Mouse (Mus musculus) MEL (cell line): ENCODE results near the gene Slc35b2.

Experiments used
- CTCF ChIP-seq, 3 experiments: IDR thresholded peaks in 2 of 3; conservative IDR thresholded peaks in 1 of 3; 2 replicates each; pipeline ENCODE4 v1.5.1; 2011 to 2012; ENCODE audit warnings: low read length in 3 of 3, low read depth in 2 of 3, mild to moderate bottlenecking in 2 of 3, improper control_type of control experiment in 1 of 3, inconsistent platforms in 1 of 3, mixed read lengths in 1 of 3, moderate library complexity in 1 of 3; ENCODE audit not compliant: control insufficient read depth in 1 of 3, insufficient read depth in 1 of 3, poor library complexity in 1 of 3, severe bottlenecking in 1 of 3
- EP300 ChIP-seq, 2 experiments: IDR thresholded peaks; 2 replicates each; pipeline ENCODE4 v1.6.1; 2011; ENCODE audit warnings: improper control_type of control experiment in 2 of 2, low read length in 2 of 2, low read depth in 1 of 2, mild to moderate bottlenecking in 1 of 2
- MAX ChIP-seq: IDR thresholded peaks from 2 replicates; pipeline ENCODE4 v1.6.1; 2011; ENCODE audit warnings: low read length, improper control_type of control experiment
- MAZ ChIP-seq: IDR thresholded peaks from 2 replicates; pipeline ENCODE4 v1.6.1; 2012; ENCODE audit warnings: low read depth, mild to moderate bottlenecking, inconsistent platforms, low read length, improper control_type of control experiment
- MEF2A ChIP-seq: IDR thresholded peaks from 2 replicates; pipeline ENCODE4 v1.6.1; 2014; ENCODE audit warnings: low read depth, mild to moderate bottlenecking, inconsistent platforms, low read length, improper control_type of control experiment; ENCODE audit not compliant: poor library complexity, insufficient replicate concordance, severe bottlenecking; ENCODE audit errors: extremely low read depth
- MXI1 ChIP-seq: IDR thresholded peaks from 2 replicates; pipeline ENCODE4 v1.6.1; 2011; ENCODE audit warnings: mild to moderate bottlenecking, low read depth, low read length, improper control_type of control experiment
- POLR2A ChIP-seq, 2 experiments: IDR thresholded peaks; 2 replicates each; pipeline ENCODE4 v1.6.1; 2011 to 2012; ENCODE audit warnings: low read length in 2 of 2, mild to moderate bottlenecking in 2 of 2, control low read depth in 1 of 2, improper control_type of control experiment in 1 of 2, low read depth in 1 of 2, moderate library complexity in 1 of 2; ENCODE audit not compliant: control insufficient read depth in 1 of 2, insufficient read depth in 1 of 2, poor library complexity in 1 of 2
- SIN3A ChIP-seq: IDR thresholded peaks from 2 replicates; pipeline ENCODE4 v1.6.1; 2012; ENCODE audit warnings: low read length, improper control_type of control experiment, inconsistent platforms

- TF ChIP-seq MAZ (no peak), CTCF (IDR thresholded peaks at IDR 0.05 in 2 of 3, conservative IDR thresholded peaks at IDR 0.05 in 1 of 3; ENCODE audit: control insufficient read depth in 1 of 3, insufficient read depth in 1 of 3, low read depth in 2 of 3, low read length in 3 of 3, poor library complexity in 1 of 3, severe bottlenecking in 1 of 3) (no peak), EP300 (IDR thresholded peaks at IDR 0.05; ENCODE audit: low read depth in 1 of 2, low read length in 2 of 2) (no peak), MAX (no peak), MXI1 (no peak), POLR2A (IDR thresholded peaks at IDR 0.05; ENCODE audit: control insufficient read depth in 1 of 2, insufficient read depth in 1 of 2, low read depth in 1 of 2, low read length in 2 of 2, poor library complexity in 1 of 2) (no peak), MEF2A (no peak), SIN3A (no peak)
These were observed 39.3 kb downstream of the Slc35b2 start for GRCm38 (mm10) chr17:45602984-45603383.
